Mouse (Mus musculus): Measurements from ENCODE around the gene Gskip. TPM values are rescaled to one million over a fixed set of nuclear protein-coding genes. Genes with fewer than 3 reads are reported as not detected.

The Gskip gene
- total RNA-seq, 2 experiments from 2014 or later: 13.6 TPM

Other genes starting within 250 kb of the Gskip start
- gene D430019H16Rik, start 231.0 kb upstream of the Gskip start, total RNA-seq (2021): 100 to 1,000 TPM; 156 to 157 TPM
- under 1 TPM; 0.28 to 0.65 TPM for gene Bdkrb2, start 121.6 kb upstream of the Gskip start, total RNA-seq (2021)
- gene Bdkrb1, start 81.7 kb upstream of the Gskip start, total RNA-seq (2021): not detected
- gene Atg2b, start 382 bp downstream of the Gskip start, total RNA-seq (2021): 10 to 100 TPM; 43.9 to 45.3 TPM
- under 1 TPM; 0.36 to 0.41 TPM for gene Ak7, start 21.1 kb downstream of the Gskip start, total RNA-seq (2021)
- 100 to 1,000 TPM; 130 TPM for gene Papola, start 99.9 kb downstream of the Gskip start, total RNA-seq (2021)

Measured in left cerebral cortex, postnatal 10 days (tissue).